Mouse (Mus musculus) midbrain, postnatal 0 days (tissue): ENCODE results near the gene Eci2. TPM values are rescaled to one million over a fixed set of nuclear protein-coding genes. Genes with fewer than 3 reads are reported as not detected.
"Not testable (repeated sequence)": the region's sequence is repeated elsewhere in the genome, so short reads cannot be mapped to it uniquely, and the experiment has no call there.

Experiments
- ATAC-seq: fragments of 200-750 bp; cut with Nextera tagmentation; 2 replicates; pipeline ENCODE4 v1.8.0; 2017; ENCODE audit warnings: moderate number of reproducible peaks, mild to moderate bottlenecking, moderate TSS enrichment, moderate library complexity; ENCODE audit not compliant: low FRiP score
- DNase-seq: peaks from one replicate; pipeline ENCODE4 v3.0.0-alpha.2; 2015; ENCODE audit warnings: low spot score
- H3K27ac ChIP-seq: fragments of 300-500 bp; sonication (generic); 2 replicates; pipeline ENCODE4 v1.5.1; 2014; ENCODE audit warnings: low read depth, mild to moderate bottlenecking, low read length, mixed read lengths
- H3K27me3 ChIP-seq: fragments of 300-500 bp; sonication (generic); 2 replicates; pipeline ENCODE4 v1.6.1; 2014; ENCODE audit warnings: low read length, control low read depth, mixed read lengths; ENCODE audit not compliant: insufficient read depth
- H3K36me3 ChIP-seq: fragments of 300-500 bp; sonication (generic); 2 replicates; pipeline ENCODE4 v1.6.1; 2014; ENCODE audit warnings: low read length, control low read depth, mixed read lengths; ENCODE audit not compliant: insufficient read depth
- H3K4me1 ChIP-seq: fragments of 300-500 bp; sonication (generic); 2 replicates; pipeline ENCODE4 v1.6.1; 2014; ENCODE audit warnings: mild to moderate bottlenecking, control low read depth, antibody characterized with exemption, low read length, mixed read lengths; ENCODE audit not compliant: insufficient read depth
- H3K4me2 ChIP-seq: fragments of 300-500 bp; sonication (generic); 2 replicates; pipeline ENCODE4 v1.6.1; 2014; ENCODE audit warnings: low read depth, mild to moderate bottlenecking, low read length, mixed read lengths; ENCODE audit not compliant: poor library complexity, severe bottlenecking
- H3K4me3 ChIP-seq: fragments of 300-500 bp; sonication (generic); 2 replicates; pipeline ENCODE4 v1.5.1; 2014; ENCODE audit warnings: low read depth, mild to moderate bottlenecking, low read length, moderate library complexity
- H3K9ac ChIP-seq: fragments of 300-500 bp; sonication (generic); replicated peaks from 2 replicates; pipeline ENCODE4 v1.6.1; 2014; ENCODE audit warnings: mild to moderate bottlenecking, low read length, moderate library complexity, mixed read lengths; ENCODE audit not compliant: poor library complexity, severe bottlenecking
- H3K9me3 ChIP-seq: fragments of 300-500 bp; sonication (generic); 2 replicates; pipeline ENCODE4 v1.6.1; 2016; ENCODE audit warnings: low read length, control low read depth
- CTCF ChIP-seq: IDR thresholded peaks from 2 replicates; pipeline ENCODE4 v1.5.1; 2016; ENCODE audit warnings: antibody characterized with exemption, mild to moderate bottlenecking
- WGBS: fragments of 180-500 bp; shearing (Covaris S2); extraction: QIAGEN DNeasy Blood & Tissue Kit; methylation state at CpG from one replicate; pipeline ENCODE4 v1.1.7; 2014; 5-methylcytosine and 5-hydroxymethylcytosine counted together
- polyA plus RNA-seq: library from polyadenylated mRNA; unstranded; fragments of >200 nt; fragmentation: Nextera tagmentation; extraction: Ambion mirVana; gene quantifications from 2 replicates; pipeline ENCODE4 v1.2.1, GENCODE M21; 2015
- total RNA-seq: library from RNA; depleted of rRNA; stranded (reverse); fragments of >200 nt; gene quantifications from 2 replicates; pipeline ENCODE4 v1.2.3, GENCODE M21; 2014

Eci2 gene
- total and polyA plus RNA-seq, 2 experiments from 2014 or later = 95.3 to 97.7 TPM

DNA sequence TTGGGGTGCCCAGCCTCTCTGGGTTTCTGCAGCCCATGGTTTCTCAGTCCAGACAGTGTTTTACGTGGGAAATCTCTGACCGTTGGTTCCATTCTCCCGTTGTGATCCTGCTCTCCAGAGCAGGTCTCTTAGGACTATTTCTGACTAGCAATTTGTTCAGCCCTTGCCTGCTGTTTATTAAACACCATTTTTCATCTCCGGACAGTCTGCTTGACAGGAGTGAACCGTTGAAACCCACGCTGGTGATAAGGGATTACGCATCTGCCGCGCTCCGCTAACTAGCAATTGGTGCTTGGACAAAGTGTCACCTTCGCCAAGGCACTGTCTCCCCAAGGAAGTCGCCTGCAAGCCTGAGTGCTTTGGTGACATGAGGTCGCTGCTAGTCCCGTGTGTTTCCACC lies 62.5 kb downstream of the Eci2 start:
- peak; percentile 3 for DNase-seq

DNA sequence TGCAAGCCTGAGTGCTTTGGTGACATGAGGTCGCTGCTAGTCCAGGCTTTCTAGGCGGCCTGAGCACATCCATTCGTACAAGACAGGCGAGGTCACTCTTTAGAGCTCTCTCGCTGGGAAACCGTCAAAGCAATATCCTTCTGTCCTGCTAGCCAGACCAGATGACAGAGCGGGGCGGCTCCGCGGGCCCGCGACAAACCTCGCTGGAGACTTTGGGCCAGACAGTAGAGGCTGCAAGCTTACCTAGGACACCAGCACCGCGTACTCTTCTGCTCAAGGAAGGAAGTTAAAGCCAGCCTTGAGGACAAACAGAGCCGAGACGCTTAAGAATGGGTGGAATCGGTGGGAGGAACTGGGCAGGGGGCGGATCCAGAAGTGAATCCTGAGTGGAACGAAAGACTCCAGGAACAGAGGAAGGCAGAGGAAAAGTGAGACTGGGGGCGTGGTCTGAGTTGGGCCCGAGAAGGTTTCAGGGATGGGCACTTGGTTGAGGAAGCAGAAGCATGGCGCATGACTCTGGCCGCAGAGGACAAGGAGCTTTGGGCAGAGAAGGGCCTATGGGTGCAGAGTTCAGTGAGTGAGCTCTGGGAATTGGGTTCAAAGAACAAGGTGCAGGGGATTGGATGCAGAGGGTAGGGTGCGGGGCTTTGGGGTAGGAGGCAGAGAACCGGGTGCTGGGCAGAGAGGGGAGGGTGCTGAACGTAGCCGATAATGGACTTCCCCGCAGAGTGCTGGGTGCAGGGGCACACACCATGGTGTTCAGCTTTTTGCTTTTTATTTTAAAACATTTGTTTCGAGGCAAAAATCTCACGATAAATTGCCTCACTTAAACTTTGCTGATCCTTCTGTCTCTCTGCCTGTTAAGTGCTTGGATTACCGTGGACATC lies 63.1 kb downstream of the Eci2 start, which contains the start of gene Eci3:
TSS of gene Eci3 (minus strand) at position 300 of the 887 bp plus-strand sequence.
- WGBS = 3% methylated on average over 32 of the region's 32 CpGs
- Histone ChIP-seq H3K4me3 (peak within 1 kb of the TSS; percentile 41), H3K27ac (no peak within 1 kb of the TSS), H3K9ac (no peak within 1 kb of the TSS), H3K36me3 (no peaks in the 10 kb centered on the region), H3K9me3 (no peaks in the 10 kb centered on the region), H3K27me3 (no peaks in the 10 kb centered on the region), H3K4me1 (no peaks in the 10 kb centered on the region), H3K4me2 (peak within 1 kb of the TSS; percentile 74)
- TF ChIP-seq CTCF = no peak
- ATAC-seq (peak; percentile 60), DNase-seq (peak; percentile 9)

More for the DNA sequence above, 62.5 kb downstream of the Eci2 start:
- no peak overlapping the region for H3K27ac ChIP-seq
- no peaks in the 10 kb centered on the region for H3K9me3 ChIP-seq
- H3K4me3 ChIP-seq = peak overlapping the region; percentile 41
- no peaks in the 10 kb centered on the region for H3K27me3 ChIP-seq
- no peaks in the 10 kb centered on the region for H3K4me1 ChIP-seq
- WGBS = 7% methylated on average over 14 of the region's 14 CpGs
- no peak overlapping the region for H3K9ac ChIP-seq
- no peaks in the 10 kb centered on the region for H3K36me3 ChIP-seq
- no peak for TF ChIP-seq CTCF
- ATAC-seq = no peak
- H3K4me2 ChIP-seq = peak overlapping the region; percentile 74

DNA sequence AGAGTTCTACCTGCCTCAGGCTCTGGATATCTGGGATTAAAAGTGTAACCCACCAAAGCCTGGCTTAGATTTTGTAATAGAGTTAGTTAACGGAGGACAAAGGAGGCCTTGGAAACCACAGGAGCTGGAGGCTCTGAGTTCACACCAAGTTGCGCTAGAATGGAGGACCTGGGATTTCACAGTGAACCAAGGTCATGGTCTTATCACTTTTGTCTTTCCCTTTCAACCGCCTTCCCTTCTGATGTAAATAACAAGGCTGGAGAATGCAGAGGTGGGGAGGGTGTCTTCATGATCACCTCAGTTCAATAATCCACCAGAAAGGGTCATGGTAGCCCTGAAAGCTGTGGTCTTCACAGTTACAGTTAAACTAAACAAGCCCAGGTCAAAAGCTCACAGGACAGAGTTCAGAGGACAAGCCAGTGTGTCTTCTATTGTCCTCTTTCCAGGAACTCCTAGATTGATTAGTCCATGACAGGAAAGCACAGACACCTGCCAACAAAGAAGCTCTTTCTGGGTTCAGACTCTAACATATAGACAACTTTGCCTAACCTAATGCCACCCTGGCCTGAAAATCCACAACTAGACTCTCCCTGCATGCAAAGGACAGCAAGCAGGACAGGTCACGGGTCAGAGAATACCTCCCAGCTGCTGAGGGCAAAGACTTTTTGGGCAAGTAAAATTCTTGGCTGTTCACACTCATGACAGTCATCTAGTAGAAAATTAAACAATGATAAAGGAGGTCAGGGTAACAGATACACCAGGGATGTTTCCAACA lies 65.7 kb downstream of the Eci2 start:
- Histone ChIP-seq H3K27me3 (no peaks in the 10 kb centered on the region), H3K36me3 (no peaks in the 10 kb centered on the region), H3K9me3 (no peaks in the 10 kb centered on the region), H3K9ac (no peak overlapping the region), H3K4me3 (no peak overlapping the region), H3K27ac (no peak overlapping the region), H3K4me1 (no peaks in the 10 kb centered on the region), H3K4me2 (no peak overlapping the region)
- 93% methylated on average over 4 of the region's 4 CpGs for WGBS
- ATAC-seq = no peak
- no peak for DNase-seq
- no peak for TF ChIP-seq CTCF

DNA sequence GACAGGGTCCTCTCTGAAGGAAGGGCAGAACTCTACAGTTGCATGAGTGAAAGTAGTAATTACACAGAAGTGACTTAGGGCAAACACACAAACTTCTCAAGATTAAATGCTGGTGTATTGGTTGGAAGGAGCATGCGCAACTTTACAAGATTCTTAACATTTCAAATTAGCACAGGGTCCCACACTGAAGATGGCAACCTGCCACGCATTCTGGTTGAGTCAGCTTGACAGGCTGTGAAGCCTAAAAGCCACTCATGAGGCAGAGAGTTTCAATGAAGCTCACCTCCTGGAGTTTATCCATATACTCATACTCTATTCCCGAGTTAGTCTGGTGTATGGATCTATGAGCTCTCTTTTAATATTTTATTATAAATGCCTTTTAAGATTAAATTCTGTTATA lies 68.7 kb downstream of the Eci2 start:
- not testable (repeated sequence) for H3K4me3 ChIP-seq

DNA sequence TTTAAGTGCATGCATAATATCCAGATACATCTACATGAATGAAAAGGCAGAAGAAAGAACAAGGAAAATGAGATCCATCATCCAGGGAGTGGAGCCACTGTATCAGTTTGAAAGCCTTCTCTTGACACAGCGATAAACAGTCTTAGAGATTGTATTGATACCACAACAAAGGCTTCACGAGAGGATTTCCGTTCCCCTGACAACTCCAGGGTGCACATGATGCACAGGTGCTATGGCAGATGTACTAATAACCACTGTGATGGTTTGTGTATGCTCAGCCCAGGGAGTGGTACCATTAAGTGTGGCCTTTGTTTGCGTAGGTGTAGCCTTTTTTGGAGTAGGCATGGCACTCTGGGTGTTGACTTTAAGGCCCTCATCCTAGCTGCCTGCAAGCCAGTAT lies 70.0 kb downstream of the Eci2 start:
- no peak overlapping the region for H3K27ac ChIP-seq
- DNase-seq (no peak), ATAC-seq (no peak)
- H3K9me3 ChIP-seq = no peaks in the 10 kb centered on the region
- H3K4me3 ChIP-seq = no peak overlapping the region
- WGBS = 84% methylated on average over 4 of the region's 4 CpGs
- no peak for TF ChIP-seq CTCF
- H3K4me2 ChIP-seq = no peak overlapping the region
- no peaks in the 10 kb centered on the region for H3K36me3 ChIP-seq
- no peaks in the 10 kb centered on the region for H3K4me1 ChIP-seq
- H3K9ac ChIP-seq = no peak overlapping the region
- no peaks in the 10 kb centered on the region for H3K27me3 ChIP-seq

More for the DNA sequence above, 68.7 kb downstream of the Eci2 start:
- not testable (repeated sequence) for H3K4me1 ChIP-seq, H3K36me3 ChIP-seq, H3K27me3 ChIP-seq, ATAC-seq, H3K9me3 ChIP-seq, DNase-seq, H3K27ac ChIP-seq, H3K4me2 ChIP-seq, H3K9ac ChIP-seq
- 67% methylated on average over 3 of the region's 3 CpGs for WGBS

DNA sequence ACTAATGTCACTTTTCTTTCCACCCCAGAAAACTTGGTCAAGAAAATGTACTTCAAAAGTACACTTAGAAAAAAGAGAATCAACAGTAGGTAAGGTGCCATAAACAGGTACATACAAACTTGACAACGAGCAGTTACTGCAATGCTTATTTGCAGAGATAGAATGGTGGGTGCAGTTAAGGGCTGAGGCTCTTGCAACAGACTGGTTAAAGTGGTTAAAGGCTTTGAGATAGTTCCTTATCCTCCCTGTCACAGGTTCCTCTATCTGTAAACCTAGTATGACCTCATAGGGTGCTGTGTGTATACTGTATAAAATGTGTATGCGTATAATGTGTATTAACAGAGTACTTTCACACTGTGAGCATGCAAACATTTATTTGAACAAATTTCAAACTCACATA lies 75.5 kb downstream of the Eci2 start:
- 93% methylated on average over 2 of the region's 2 CpGs for WGBS
- H3K4me2 ChIP-seq, H3K9me3 ChIP-seq, ATAC-seq, DNase-seq, H3K4me1 ChIP-seq, H3K9ac ChIP-seq, H3K4me3 ChIP-seq, H3K27ac ChIP-seq, H3K27me3 ChIP-seq, H3K36me3 ChIP-seq: not testable (repeated sequence)
